Mouse (Mus musculus) liver, adult 2 months (tissue): Measurements from ENCODE around the gene Spata9. TPM values are rescaled to one million over a fixed set of nuclear protein-coding genes. Genes with fewer than 3 reads are reported as not detected.

ENCODE experiments used
- DNase-seq: peaks from one replicate; pipeline ENCODE4 v3.0.0-alpha.2; 2011; ENCODE audit warnings: low read depth, low spot score; ENCODE audit errors: extremely low read depth
- H3K27ac ChIP-seq: fragments of 200-500 bp; replicated peaks from 2 replicates; pipeline ENCODE4 v1.5.1; 2012; ENCODE audit warnings: low read depth, mild to moderate bottlenecking, control low read depth, inconsistent platforms, low read length; ENCODE audit not compliant: insufficient read depth
- H3K27me3 ChIP-seq: fragments of 200-500 bp; 2 replicates; pipeline ENCODE4 v1.6.1; 2012; ENCODE audit warnings: mild to moderate bottlenecking, moderate library complexity, low read length, inconsistent platforms; ENCODE audit not compliant: control insufficient read depth, insufficient read depth
- H3K36me3 ChIP-seq: fragments of 200-500 bp; 2 replicates; pipeline ENCODE4 v1.6.1; 2012; ENCODE audit warnings: low read length, inconsistent platforms; ENCODE audit not compliant: control insufficient read depth, insufficient read depth
- H3K4me1 ChIP-seq: fragments of 200-500 bp; 2 replicates; pipeline ENCODE4 v1.6.1; 2011; ENCODE audit warnings: low read length; ENCODE audit not compliant: control insufficient read depth, insufficient read depth
- H3K4me3 ChIP-seq: fragments of 200-500 bp; 2 replicates; pipeline ENCODE4 v1.5.1; 2011; ENCODE audit warnings: low read depth, mild to moderate bottlenecking, control low read depth, low read length, moderate library complexity; ENCODE audit not compliant: insufficient read depth
- H3K79me2 ChIP-seq: fragments of 200-500 bp; 2 replicates; pipeline ENCODE4 v1.6.1; 2012; ENCODE audit warnings: inconsistent platforms, mild to moderate bottlenecking, low read length, moderate library complexity; ENCODE audit not compliant: control insufficient read depth, insufficient read depth
- H3K9ac ChIP-seq: fragments of 200-500 bp; 2 replicates; pipeline ENCODE4 v1.6.1; 2012; ENCODE audit warnings: low read depth, mild to moderate bottlenecking, control low read depth, inconsistent platforms, low read length
- CTCF ChIP-seq: fragments of 200-500 bp; IDR thresholded peaks from 2 replicates; pipeline ENCODE4 v1.5.1; 2011; ENCODE audit warnings: low read depth, low read length, control low read depth
- POLR2A ChIP-seq: fragments of 200-500 bp; IDR thresholded peaks from 2 replicates; pipeline ENCODE4 v1.6.1; 2011; ENCODE audit warnings: low read length, control low read depth; ENCODE audit not compliant: insufficient read depth; ENCODE audit errors: extremely low read depth
- WGBS: fragments of 180-500 bp; shearing (Covaris S2); methylation state at CpG from one replicate; pipeline ENCODE4 v1.1.7; 2018; 5-methylcytosine and 5-hydroxymethylcytosine counted together
- polyA plus RNA-seq: library from polyadenylated mRNA; depleted of rRNA; stranded (reverse); fragments of >200 nt; gene quantifications from 2 replicates; pipeline ENCODE4 v1.2.3, GENCODE M21; 2012
- total RNA-seq: library from RNA; depleted of rRNA; stranded (reverse); fragments of >200 nt; gene quantifications from 2 replicates; pipeline ENCODE4 v1.2.3, GENCODE M21; 2014

The Spata9 gene
- total and polyA plus RNA-seq, 2 experiments: not detected

GRCm38 (mm10) chr13:75933287-75933686 is 33.7 kb upstream of the Spata9 start:
- TF ChIP-seq POLR2A: no peak
- no peak for TF ChIP-seq CTCF
- WGBS: 96% methylated on average over 1 of the region's 1 CpGs

GRCm38 (mm10) chr13:75938866-75939265 is 28.1 kb upstream of the Spata9 start:
- no peak overlapping the region for H3K27ac ChIP-seq
- no peaks in the 10 kb centered on the region; the same call in 1 of the 2 replicates for H3K36me3 ChIP-seq
- peaks cover 3% of the 10 kb centered on the region; the same call in 1 of the 2 replicates for H3K4me1 ChIP-seq
- no peaks in the 10 kb centered on the region for H3K27me3 ChIP-seq
- H3K4me3 ChIP-seq: no peak overlapping the region
- H3K9ac ChIP-seq: no peak overlapping the region
- H3K79me2 ChIP-seq: no peaks in the 10 kb centered on the region; the same call in 1 of the 2 replicates
- DNase-seq: no peak
- WGBS: 90% methylated on average over 5 of the region's 5 CpGs
- no peak for TF ChIP-seq POLR2A
- no peak for TF ChIP-seq CTCF

More at GRCm38 (mm10) chr13:75933287-75933686, 33.7 kb upstream of the Spata9 start:
- Histone ChIP-seq H3K27me3 (no peaks in the 10 kb centered on the region), H3K27ac (no peak overlapping the region), H3K9ac (no peak overlapping the region), H3K36me3 (no peaks in the 10 kb centered on the region; the same call in 1 of the 2 replicates), H3K4me1 (peaks cover 2% of the 10 kb centered on the region; the same call in 1 of the 2 replicates), H3K4me3 (no peak overlapping the region), H3K79me2 (no peaks in the 10 kb centered on the region; the same call in 1 of the 2 replicates)
- DNase-seq: no peak

DNA sequence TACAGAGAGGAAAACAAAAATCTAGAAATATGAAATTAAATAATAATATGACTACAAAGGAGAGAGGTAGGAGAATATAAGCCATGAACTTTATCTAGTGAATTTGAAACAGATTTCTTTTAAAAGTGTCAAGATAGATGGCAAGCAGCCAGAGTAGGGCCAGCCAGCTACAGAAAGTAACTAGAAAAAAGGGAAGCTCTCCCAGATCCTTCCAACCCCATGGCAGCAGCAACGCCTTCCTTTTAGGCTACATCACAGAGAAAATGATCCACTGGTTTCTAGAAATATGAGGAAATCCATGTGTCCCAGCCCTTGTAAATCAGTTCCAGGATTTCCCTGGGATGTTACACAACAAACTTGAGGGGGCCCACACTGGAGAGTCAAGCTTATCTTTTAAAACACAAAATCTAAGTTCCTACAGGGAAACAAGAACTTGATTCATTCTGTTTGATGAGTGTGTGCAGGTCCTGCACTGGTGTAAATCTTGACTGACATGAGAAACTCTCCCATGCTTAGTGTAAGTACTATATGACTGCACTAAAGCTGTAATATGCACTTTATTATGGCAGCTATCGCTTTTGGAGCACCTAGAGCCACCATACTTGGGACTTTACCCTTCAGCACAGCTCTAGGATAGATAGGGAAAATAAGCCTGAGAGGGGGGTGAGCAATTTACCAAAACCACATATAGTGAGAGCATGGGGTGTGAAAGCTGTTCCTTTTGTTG is 26.0 kb upstream of the Spata9 start:
- Histone ChIP-seq H3K4me3 (no peak overlapping the region), H3K27ac (no peak overlapping the region), H3K4me1 (peaks cover 4% of the 10 kb centered on the region; the same call in 1 of the 2 replicates), H3K9ac (no peak overlapping the region), H3K36me3 (no peaks in the 10 kb centered on the region; the same call in 1 of the 2 replicates), H3K27me3 (no peaks in the 10 kb centered on the region), H3K79me2 (no peaks in the 10 kb centered on the region)
- WGBS: 90% methylated on average over 2 of the region's 2 CpGs
- DNase-seq: no peak
- TF ChIP-seq CTCF (no peak), POLR2A (no peak)

GRCm38 (mm10) chr13:75941518-75942295 is 25.2 kb upstream of the Spata9 start:
- no peak overlapping the region for H3K9ac ChIP-seq
- 98% methylated on average over 5 of the region's 5 CpGs for WGBS
- TF ChIP-seq POLR2A (no peak), CTCF (no peak)
- H3K36me3 ChIP-seq: no peaks in the 10 kb centered on the region; the same call in 1 of the 2 replicates
- H3K4me1 ChIP-seq: peaks cover 4% of the 10 kb centered on the region; the same call in 1 of the 2 replicates
- DNase-seq: no peak
- no peak overlapping the region for H3K27ac ChIP-seq
- H3K4me3 ChIP-seq: no peak overlapping the region
- no peaks in the 10 kb centered on the region for H3K79me2 ChIP-seq
- H3K27me3 ChIP-seq: no peaks in the 10 kb centered on the region

GRCm38 (mm10) chr13:75942731-75943130 is 24.2 kb upstream of the Spata9 start:
- H3K27ac ChIP-seq: no peak overlapping the region
- TF ChIP-seq CTCF (no peak), POLR2A (no peak)
- peak overlapping the region; percentile 68 for H3K4me3 ChIP-seq
- peak; percentile 18 for DNase-seq
- WGBS: 3% methylated on average over 6 of the region's 6 CpGs
- H3K9ac ChIP-seq: peak overlapping the region; percentile 75; the same call in 1 of the 2 replicates
- no peaks in the 10 kb centered on the region for H3K27me3 ChIP-seq
- peaks cover 4% of the 10 kb centered on the region; the same call in 1 of the 2 replicates for H3K4me1 ChIP-seq
- H3K36me3 ChIP-seq: no peaks in the 10 kb centered on the region; the same call in 1 of the 2 replicates
- no peaks in the 10 kb centered on the region for H3K79me2 ChIP-seq
